In the genomic region with DNA sequence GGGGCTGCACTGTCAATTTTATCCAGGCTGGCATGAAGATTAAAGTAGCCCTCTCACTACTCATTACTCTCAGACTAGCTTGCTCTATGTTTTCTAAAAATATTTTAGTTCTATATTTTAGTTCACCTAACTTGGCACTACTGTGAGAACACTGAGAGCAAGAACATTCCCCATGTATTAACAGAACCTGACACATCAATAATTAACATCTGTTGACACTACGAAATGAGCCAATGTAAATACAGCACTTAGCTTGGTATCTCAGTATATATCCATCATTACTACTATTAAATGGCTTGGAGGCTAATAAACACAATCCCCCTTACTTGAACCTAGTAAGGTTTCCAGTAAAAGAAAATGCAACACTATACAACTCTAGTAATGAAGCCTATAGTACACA, we compare ENCODE assay signal across 18 mouse cellular contexts.
"Had no signal": no experiment of that assay in that cellular context is flagged by ENCODE, and none has a peak within 500 bp of the region (broad histone marks: within the 10 kb centered on the region; RNA-seq: fewer than 3 reads in every experiment).

No protein-coding gene starts in this region.

- H3K27ac ChIP-seq: midbrain, embryonic 10.5 days; midbrain, embryonic 12.5 days; neural tube, embryonic 13.5 days; neural tube, embryonic 15.5 days had no signal

- DNase-seq: lung, embryonic 14.5 days; lung, postnatal 10 days; lung, postnatal 4 days; midbrain, embryonic 14.5 days; retina, postnatal 1 day; right cerebral cortex, adult 18-20 months; right cerebral cortex, postnatal 25 days; right cerebral cortex, postnatal 4 days; spleen, adult 18-20 months; thymus, adult 18-20 months; thymus, postnatal 14 days; thymus, postnatal 36 days had no signal

- H3K27me3 ChIP-seq: midbrain, embryonic 12.5 days; neural tube, embryonic 13.5 days; neural tube, embryonic 15.5 days had no signal

- H3K9ac ChIP-seq: lung, embryonic 14.5 days; midbrain, embryonic 12.5 days; neural tube, embryonic 13.5 days; neural tube, embryonic 15.5 days had no signal

- H3K9me3 ChIP-seq: midbrain, embryonic 10.5 days; midbrain, embryonic 12.5 days; neural tube, embryonic 13.5 days; neural tube, embryonic 15.5 days had no signal

- H3K4me1 ChIP-seq: midbrain, embryonic 10.5 days; midbrain, embryonic 12.5 days; neural tube, embryonic 13.5 days; neural tube, embryonic 15.5 days had no signal

- H3K4me3 ChIP-seq: midbrain, embryonic 10.5 days; midbrain, embryonic 12.5 days; myocyte; neural tube, embryonic 13.5 days; neural tube, embryonic 15.5 days had no signal

- ATAC-seq: midbrain, embryonic 16.5 days had no signal

- H3K4me2 ChIP-seq: lung, embryonic 14.5 days; midbrain, embryonic 12.5 days; neural tube, embryonic 13.5 days; neural tube, embryonic 15.5 days had no signal
